Mouse (Mus musculus) embryonic facial prominence, embryonic 13.5 days (tissue): ENCODE data around the gene Rnaseh2a. TPM values are rescaled to one million over a fixed set of nuclear protein-coding genes. Genes with fewer than 3 reads are reported as not detected.
A peak's percentile ranks its signal among the peaks of the same experiment; 100 is the strongest.

Experiments used
- ATAC-seq: fragments of 200-750 bp; cut with Nextera tagmentation; 2 replicates; pipeline ENCODE4 v1.8.0; 2017; ENCODE audit warnings: low read depth; ENCODE audit not compliant: insufficient number of reproducible peaks, insufficient read depth, low FRiP score, low TSS enrichment
- H3K27ac ChIP-seq: fragments of 300-500 bp; sonication (generic); 2 replicates; pipeline ENCODE4 v1.5.1; 2015; ENCODE audit warnings: moderate library complexity, mild to moderate bottlenecking, inconsistent platforms
- H3K27me3 ChIP-seq: fragments of 300-500 bp; sonication (generic); 2 replicates; pipeline ENCODE4 v1.6.1; 2015; ENCODE audit warnings: mild to moderate bottlenecking, inconsistent platforms
- H3K36me3 ChIP-seq: fragments of 300-500 bp; sonication (generic); 2 replicates; pipeline ENCODE4 v1.6.1; 2015; ENCODE audit warnings: mild to moderate bottlenecking, inconsistent platforms
- H3K4me1 ChIP-seq: fragments of 300-500 bp; sonication (generic); 2 replicates; pipeline ENCODE4 v1.6.1; 2015; ENCODE audit warnings: inconsistent platforms
- H3K4me2 ChIP-seq: fragments of 300-500 bp; sonication (generic); 2 replicates; pipeline ENCODE4 v1.6.1; 2015; ENCODE audit warnings: moderate library complexity, mild to moderate bottlenecking, inconsistent platforms
- H3K4me3 ChIP-seq: fragments of 300-500 bp; sonication (generic); 2 replicates; pipeline ENCODE4 v1.5.1; 2015; ENCODE audit warnings: mild to moderate bottlenecking, inconsistent platforms
- H3K9ac ChIP-seq: fragments of 300-500 bp; sonication (generic); 2 replicates; pipeline ENCODE4 v1.6.1; 2015; ENCODE audit warnings: mild to moderate bottlenecking, inconsistent platforms
- H3K9me3 ChIP-seq: fragments of 300-500 bp; sonication (generic); 2 replicates; pipeline ENCODE4 v1.6.1; 2016; ENCODE audit warnings: inconsistent platforms
- WGBS: fragments of 180-500 bp; shearing (Covaris S2); methylation state at CpG from one replicate; pipeline ENCODE4 v1.1.7; 2015; ENCODE audit warnings: mixed read lengths; 5-methylcytosine and 5-hydroxymethylcytosine counted together
- polyA plus RNA-seq: library from polyadenylated mRNA; unstranded; fragments of >200 nt; fragmentation: Nextera tagmentation; extraction: Ambion mirVana; gene quantifications from 2 replicates; pipeline ENCODE4 v1.2.1, GENCODE M21; 2015

Gene Rnaseh2a
- polyA plus RNA-seq, 1 experiment from 2014 or later: 94.5 TPM

DNA sequence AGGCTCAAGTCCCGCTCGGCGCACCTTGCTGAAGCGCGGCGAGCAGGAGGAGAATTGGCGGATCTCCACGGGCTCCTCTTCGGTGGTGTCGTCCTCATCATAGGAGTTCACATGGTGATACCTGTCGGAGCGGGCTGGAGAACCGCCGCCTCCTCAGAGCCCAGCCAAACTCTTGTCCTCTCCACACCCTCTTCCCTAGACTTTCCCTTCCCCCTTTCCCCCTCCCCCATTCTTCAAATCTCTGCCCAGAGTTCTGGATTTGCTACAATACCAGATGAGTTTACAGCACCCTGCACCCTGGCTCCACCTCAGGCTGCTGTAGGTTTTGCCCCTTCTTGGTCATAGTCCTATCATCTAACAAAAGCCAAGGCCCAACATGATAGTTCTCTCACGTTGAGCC, 50.9 kb downstream of the Rnaseh2a start:
- H3K27me3 ChIP-seq: peaks cover 51% of the 10 kb centered on the region
- H3K36me3 ChIP-seq: no peaks in the 10 kb centered on the region
- WGBS: 93% methylated on average over 15 of the region's 15 CpGs
- H3K9ac ChIP-seq: no peak overlapping the region
- no peak for ATAC-seq
- H3K9me3 ChIP-seq: no peaks in the 10 kb centered on the region
- H3K4me1 ChIP-seq: no peaks in the 10 kb centered on the region
- no peak overlapping the region for H3K27ac ChIP-seq
- no peak overlapping the region for H3K4me2 ChIP-seq
- H3K4me3 ChIP-seq: no peak overlapping the region

DNA sequence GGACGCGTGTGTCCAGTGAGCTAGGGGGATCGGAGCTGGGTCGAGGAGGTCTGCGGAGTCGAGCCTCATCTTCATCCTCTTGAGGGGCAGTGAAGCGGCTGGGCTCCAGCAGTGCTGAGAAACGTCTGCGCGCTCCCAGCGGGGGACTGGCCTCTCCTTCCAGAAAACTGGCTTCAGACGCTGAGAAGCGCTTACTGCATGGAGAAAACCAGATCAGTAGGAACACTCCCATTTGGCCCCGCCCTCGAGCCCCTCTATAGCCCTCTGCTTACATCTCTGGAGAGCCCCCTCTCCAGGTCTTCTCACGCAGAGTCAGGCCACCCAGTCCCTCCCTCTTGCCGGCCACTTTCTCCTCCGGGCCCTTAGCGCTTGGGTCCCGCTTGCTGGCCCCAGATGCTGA, 51.8 kb downstream of the Rnaseh2a start:
- ATAC-seq: no peak
- WGBS: 37% methylated on average over 20 of the region's 20 CpGs
- H3K27me3 ChIP-seq: peaks cover 59% of the 10 kb centered on the region
- no peaks in the 10 kb centered on the region for H3K36me3 ChIP-seq
- H3K4me3 ChIP-seq: no peak overlapping the region
- peaks cover 6% of the 10 kb centered on the region for H3K4me1 ChIP-seq
- H3K9me3 ChIP-seq: no peaks in the 10 kb centered on the region
- no peak overlapping the region for H3K9ac ChIP-seq
- H3K4me2 ChIP-seq: no peak overlapping the region
- no peak overlapping the region for H3K27ac ChIP-seq

DNA sequence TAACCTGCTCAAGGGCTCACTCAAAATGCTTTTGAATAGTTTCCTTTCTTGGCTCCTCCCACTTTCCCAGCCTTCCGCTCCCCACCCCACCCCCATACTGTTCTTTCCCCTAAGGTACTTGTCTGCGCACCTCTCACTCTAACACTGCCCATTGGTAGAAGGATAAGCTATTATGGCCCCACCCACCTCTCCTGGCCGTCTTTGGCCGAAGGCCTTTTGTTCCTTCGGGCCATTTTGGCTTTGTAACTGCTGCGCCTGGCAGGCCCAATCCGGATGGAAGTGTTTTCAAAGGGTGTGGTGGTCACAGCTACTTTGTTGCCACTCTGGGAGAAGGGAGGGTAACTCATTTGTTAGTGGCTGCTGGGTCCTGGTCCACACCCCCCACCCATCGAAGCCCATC, 54.3 kb downstream of the Rnaseh2a start:
- Histone ChIP-seq H3K9me3 (no peaks in the 10 kb centered on the region), H3K4me3 (no peak overlapping the region), H3K4me1 (peaks cover 13% of the 10 kb centered on the region), H3K9ac (no peak overlapping the region), H3K27me3 (peaks cover 85% of the 10 kb centered on the region), H3K27ac (no peak overlapping the region), H3K4me2 (no peak overlapping the region), H3K36me3 (peaks cover 4% of the 10 kb centered on the region; the same call in 1 of the 2 replicates)
- WGBS: 86% methylated on average over 8 of the region's 8 CpGs
- no peak for ATAC-seq

DNA sequence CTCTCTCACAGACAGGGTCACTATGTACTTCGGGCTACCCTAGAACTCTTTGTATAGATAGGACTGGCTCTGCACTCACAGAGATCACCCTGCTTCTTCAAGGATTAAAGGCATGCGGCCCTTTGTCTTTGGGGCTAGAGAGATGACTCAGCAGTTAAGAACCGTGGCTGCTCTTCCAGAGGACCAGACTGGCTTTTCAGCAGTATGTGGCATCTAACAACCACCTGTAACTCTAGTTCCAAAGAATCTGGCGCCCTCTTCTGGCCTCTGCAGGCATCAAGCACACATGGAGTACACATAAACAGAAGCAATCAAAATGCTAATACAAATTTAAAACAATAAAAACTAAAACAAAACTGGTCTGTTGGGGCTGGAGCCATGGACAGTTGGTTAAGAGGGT, 55.6 kb downstream of the Rnaseh2a start:
- Histone ChIP-seq H3K27me3 (peaks cover 88% of the 10 kb centered on the region), H3K4me1 (peaks cover 26% of the 10 kb centered on the region), H3K4me2 (peak overlapping the region; percentile 74), H3K27ac (no peak overlapping the region), H3K9me3 (no peaks in the 10 kb centered on the region), H3K4me3 (no peak overlapping the region), H3K36me3 (peaks cover 4% of the 10 kb centered on the region; the same call in 1 of the 2 replicates), H3K9ac (no peak overlapping the region)
- ATAC-seq: no peak
- WGBS: 39% methylated on average over 4 of the region's 4 CpGs

DNA sequence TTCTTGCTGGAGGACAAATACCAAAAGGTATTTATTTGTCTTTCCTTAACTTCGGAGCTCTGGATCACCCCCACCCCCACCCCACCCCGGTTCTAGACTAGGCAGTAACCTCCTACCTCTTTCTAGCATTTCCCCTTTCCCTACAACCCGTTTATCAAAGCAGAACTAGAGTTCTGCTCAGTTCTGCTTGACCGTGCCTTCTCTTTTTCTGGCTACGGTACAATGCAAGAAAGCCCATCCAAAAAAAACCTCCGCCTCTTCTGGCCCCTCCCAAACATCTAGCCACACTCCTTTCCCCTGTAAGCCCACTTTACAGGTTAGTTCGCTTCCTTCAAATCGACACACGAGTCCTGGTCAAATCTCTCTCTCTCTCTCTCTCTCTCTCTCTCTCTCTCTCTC, 56.1 kb downstream of the Rnaseh2a start:
- H3K4me1 ChIP-seq: peaks cover 29% of the 10 kb centered on the region
- no peaks in the 10 kb centered on the region for H3K9me3 ChIP-seq
- peak overlapping the region; percentile 74 for H3K4me2 ChIP-seq
- H3K4me3 ChIP-seq: peak overlapping the region; percentile 47
- peak overlapping the region; percentile 64 for H3K9ac ChIP-seq
- peaks cover 83% of the 10 kb centered on the region for H3K27me3 ChIP-seq
- no peak overlapping the region for H3K27ac ChIP-seq
- 17% methylated on average over 9 of the region's 9 CpGs for WGBS
- ATAC-seq: no peak
- peaks cover 4% of the 10 kb centered on the region; the same call in 1 of the 2 replicates for H3K36me3 ChIP-seq

DNA sequence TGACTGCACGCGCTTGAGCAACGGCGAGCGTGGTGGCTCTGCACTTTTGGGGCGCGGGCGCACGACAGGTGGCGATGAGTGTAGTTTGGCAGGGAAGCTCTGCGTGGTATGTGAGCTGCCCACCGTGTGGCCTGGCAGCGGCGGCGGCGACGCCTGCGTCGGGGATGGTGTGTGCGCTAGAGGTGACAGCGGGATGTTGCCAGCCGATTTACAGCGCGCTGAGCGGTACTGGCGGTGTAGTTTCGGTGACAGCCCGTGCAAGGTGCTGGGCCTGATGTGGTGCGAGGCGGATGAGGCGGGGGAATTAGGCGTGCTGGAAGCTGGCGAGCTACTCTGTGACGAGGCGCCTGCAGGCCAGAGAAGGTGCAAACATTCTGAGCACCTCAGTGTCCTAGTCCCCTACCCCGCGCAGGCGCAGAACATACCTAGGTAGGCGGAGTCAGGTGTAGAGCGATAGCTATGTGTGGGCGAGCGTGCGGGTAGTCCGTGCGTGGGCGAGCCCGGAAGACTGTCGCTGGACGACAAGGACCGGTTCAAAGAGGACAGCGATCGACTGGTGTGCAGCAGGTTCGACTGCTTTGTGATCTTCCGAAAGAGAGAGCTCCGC, 56.6 kb downstream of the Rnaseh2a start:
- H3K36me3 ChIP-seq: peaks cover 4% of the 10 kb centered on the region; the same call in 1 of the 2 replicates
- 2% methylated on average over 55 of the region's 55 CpGs for WGBS
- no peak overlapping the region for H3K27ac ChIP-seq
- H3K9ac ChIP-seq: peak overlapping the region; percentile 64
- H3K4me3 ChIP-seq: peak overlapping the region; percentile 47
- ATAC-seq: no peak
- H3K4me1 ChIP-seq: peaks cover 29% of the 10 kb centered on the region
- H3K4me2 ChIP-seq: peak overlapping the region; percentile 74
- peaks cover 78% of the 10 kb centered on the region for H3K27me3 ChIP-seq
- H3K9me3 ChIP-seq: no peaks in the 10 kb centered on the region

DNA sequence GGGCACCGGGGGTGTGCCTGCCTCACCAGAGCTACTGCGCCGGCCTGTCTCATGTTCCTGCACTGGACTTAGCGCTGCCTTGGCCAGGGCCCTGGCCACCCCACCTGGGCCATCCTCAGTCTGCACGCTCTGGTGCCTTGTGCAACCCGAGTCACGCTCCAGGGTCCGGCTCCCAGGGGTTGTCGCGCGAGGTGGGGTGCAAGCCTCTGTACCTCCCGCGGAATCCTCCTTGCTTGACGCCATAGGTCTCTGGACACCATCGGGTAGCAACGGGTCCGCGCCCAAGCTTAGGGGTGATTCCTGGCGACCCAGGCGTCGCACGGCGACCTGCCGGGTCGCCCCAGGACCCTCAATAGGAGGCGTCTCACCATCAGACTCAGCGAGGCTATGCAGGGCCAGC, 57.2 kb downstream of the Rnaseh2a start:
- H3K27me3 ChIP-seq: peaks cover 72% of the 10 kb centered on the region
- WGBS: 19% methylated on average over 27 of the region's 27 CpGs
- no peak overlapping the region for H3K27ac ChIP-seq
- H3K9me3 ChIP-seq: no peaks in the 10 kb centered on the region
- H3K36me3 ChIP-seq: peaks cover 4% of the 10 kb centered on the region; the same call in 1 of the 2 replicates
- peaks cover 29% of the 10 kb centered on the region for H3K4me1 ChIP-seq
- H3K4me3 ChIP-seq: peak overlapping the region; percentile 47
- peak overlapping the region; percentile 64 for H3K9ac ChIP-seq
- ATAC-seq: no peak
- peak overlapping the region; percentile 74 for H3K4me2 ChIP-seq

DNA sequence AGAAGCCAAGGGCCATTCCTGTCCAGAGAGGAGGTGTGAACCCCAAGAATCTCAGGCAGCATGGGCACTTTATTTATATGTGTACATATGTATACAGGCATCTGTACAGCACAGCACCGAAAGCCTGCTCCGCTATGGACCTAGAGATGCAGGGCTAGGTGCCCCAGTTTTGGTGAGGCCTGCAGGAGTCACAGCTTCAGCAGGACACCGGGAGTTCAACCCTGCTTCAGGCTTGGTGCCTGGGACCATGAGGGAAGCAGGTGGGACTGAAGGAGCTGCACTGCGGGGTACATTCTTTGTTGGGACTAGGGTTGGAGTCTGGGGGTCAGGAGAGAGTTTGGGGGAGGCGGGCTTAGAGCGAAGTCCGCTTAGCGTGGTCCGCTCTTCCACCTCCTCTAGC, 57.7 kb downstream of the Rnaseh2a start:
- H3K4me3 ChIP-seq: no peak overlapping the region
- H3K4me1 ChIP-seq: peaks cover 29% of the 10 kb centered on the region
- no peak for ATAC-seq
- H3K4me2 ChIP-seq: peak overlapping the region; percentile 74; the same call in 1 of the 2 replicates
- no peak overlapping the region for H3K9ac ChIP-seq
- no peak overlapping the region for H3K27ac ChIP-seq
- no peaks in the 10 kb centered on the region for H3K9me3 ChIP-seq
- 86% methylated on average over 9 of the region's 9 CpGs for WGBS
- H3K27me3 ChIP-seq: peaks cover 68% of the 10 kb centered on the region
- peaks cover 4% of the 10 kb centered on the region; the same call in 1 of the 2 replicates for H3K36me3 ChIP-seq

DNA sequence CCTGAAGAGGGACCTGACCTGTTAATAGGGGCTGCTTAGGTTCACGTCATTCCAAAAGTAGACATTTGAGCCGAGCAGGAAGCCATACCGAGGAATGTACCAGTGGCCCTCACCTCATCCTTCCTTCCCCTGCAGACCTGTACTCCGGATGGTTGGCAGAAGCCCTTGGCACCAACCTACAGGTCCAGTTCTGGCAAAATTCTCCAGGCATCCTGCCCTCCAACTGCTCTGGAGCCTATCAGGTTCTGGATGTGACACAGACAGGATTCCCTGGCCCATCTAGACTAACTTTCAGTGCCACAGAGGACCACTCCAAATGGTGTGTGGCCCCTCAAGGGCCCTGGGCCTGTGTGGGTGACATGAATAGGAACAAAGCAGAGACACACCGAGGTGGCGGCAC, 59.0 kb downstream of the Rnaseh2a start:
- Histone ChIP-seq H3K4me1 (peaks cover 29% of the 10 kb centered on the region), H3K27me3 (peaks cover 56% of the 10 kb centered on the region)
- WGBS: 83% methylated on average over 6 of the region's 6 CpGs

DNA sequence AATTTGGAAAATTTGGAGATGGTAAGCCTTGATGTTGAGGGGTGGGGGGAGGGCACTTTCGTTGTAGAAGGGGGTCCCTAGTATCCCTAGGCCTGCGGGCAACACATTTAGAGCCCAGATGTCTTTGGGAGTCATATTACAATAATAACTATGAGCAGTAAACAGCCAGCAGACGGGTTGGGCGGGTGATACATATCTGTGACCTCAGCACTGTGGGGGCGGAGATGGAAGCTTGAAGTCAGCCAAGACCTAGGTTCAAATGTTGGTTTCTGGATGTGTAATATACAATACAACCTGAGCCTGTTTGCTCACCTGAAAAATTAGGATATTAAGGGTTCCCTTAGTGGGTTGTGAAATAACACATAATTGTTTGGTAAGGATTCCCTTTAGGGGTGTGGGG, 59.6 kb downstream of the Rnaseh2a start:
- H3K4me2 ChIP-seq: peak overlapping the region; percentile 82
- no peak overlapping the region; the same call in 1 of the 2 replicates for H3K4me3 ChIP-seq
- no peak overlapping the region for H3K27ac ChIP-seq
- ATAC-seq: no peak
- H3K9ac ChIP-seq: no peak overlapping the region
- peaks cover 29% of the 10 kb centered on the region for H3K4me1 ChIP-seq
- peaks cover 4% of the 10 kb centered on the region; the same call in 1 of the 2 replicates for H3K36me3 ChIP-seq
- WGBS: 42% methylated on average over 5 of the region's 5 CpGs
- peaks cover 52% of the 10 kb centered on the region for H3K27me3 ChIP-seq
- H3K9me3 ChIP-seq: no peaks in the 10 kb centered on the region

More for the DNA sequence above, 59.0 kb downstream of the Rnaseh2a start:
- Histone ChIP-seq H3K4me3 (no peak overlapping the region), H3K4me2 (no peak overlapping the region), H3K9me3 (no peaks in the 10 kb centered on the region), H3K36me3 (peaks cover 4% of the 10 kb centered on the region; the same call in 1 of the 2 replicates), H3K27ac (no peak overlapping the region), H3K9ac (no peak overlapping the region)
- ATAC-seq: no peak

DNA sequence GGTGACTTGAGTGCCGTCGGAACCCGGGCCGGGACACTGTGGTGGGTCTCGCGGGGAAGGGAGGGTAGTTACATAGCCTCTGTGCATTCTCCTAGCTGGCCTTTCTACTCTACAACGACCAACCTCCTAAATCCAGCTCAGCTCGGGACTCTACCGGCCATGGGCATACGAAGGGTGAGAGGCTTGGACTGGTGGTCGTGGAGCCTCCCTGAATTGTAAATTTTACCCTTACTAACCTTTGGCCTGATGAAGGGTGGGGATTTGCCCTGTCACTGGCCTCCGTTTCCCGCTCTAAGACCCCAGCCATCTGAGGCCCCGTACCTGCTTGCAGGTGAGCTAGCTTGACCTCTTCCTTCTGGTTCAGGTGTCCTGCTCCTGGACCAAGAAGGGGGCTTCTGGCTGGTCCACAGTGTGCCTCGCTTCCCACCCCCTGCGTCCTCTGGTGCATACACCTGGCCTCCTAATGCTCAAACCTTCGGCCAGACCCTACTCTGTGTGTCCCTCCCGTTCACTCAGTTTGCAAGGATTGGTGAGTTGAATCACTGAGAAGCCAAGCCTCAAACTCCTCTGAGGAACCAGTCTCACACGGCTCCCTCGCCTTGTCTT, 60.3 kb downstream of the Rnaseh2a start:
- peak overlapping the region; percentile 74 for H3K9ac ChIP-seq
- H3K9me3 ChIP-seq: no peaks in the 10 kb centered on the region
- H3K4me2 ChIP-seq: peak overlapping the region; percentile 82
- no peak for ATAC-seq
- 49% methylated on average over 20 of the region's 20 CpGs for WGBS
- H3K27me3 ChIP-seq: peaks cover 48% of the 10 kb centered on the region
- H3K36me3 ChIP-seq: peaks cover 4% of the 10 kb centered on the region; the same call in 1 of the 2 replicates
- H3K4me1 ChIP-seq: peaks cover 29% of the 10 kb centered on the region
- peak overlapping the region; percentile 57 for H3K4me3 ChIP-seq
- H3K27ac ChIP-seq: no peak overlapping the region
